Mouse (Mus musculus): ENCODE results near the gene Shisal2a. TPM values are rescaled to one million over a fixed set of nuclear protein-coding genes. Genes with fewer than 3 reads are reported as not detected.

The Shisal2a gene
- total and polyA plus RNA-seq, 3 experiments = not detected

DNA sequence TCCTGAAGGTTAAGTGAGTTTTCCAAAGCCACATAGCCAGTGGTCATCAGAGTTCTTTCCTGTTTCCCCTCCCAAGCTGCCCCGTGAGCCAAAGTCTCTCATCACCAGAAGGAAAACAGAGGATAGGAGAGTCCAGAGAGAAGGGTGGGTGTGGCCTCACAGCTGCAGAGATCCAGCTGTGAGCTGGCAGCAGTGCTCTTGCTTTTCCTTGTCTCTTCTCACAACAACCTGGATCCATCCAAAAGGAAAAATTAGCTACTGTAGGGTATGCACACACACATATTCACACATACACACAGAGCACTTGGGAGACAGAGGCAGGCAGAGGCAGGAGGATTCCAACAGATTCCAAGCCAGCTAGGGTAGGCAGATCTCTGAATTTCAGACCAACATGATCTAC lies 2.9 kb upstream of the Shisal2a start:
- Histone ChIP-seq H3K4me1 (ENCODE audit: insufficient read depth, low read depth, low read length) (peaks cover 11% of the 10 kb centered on the region), H3K27me3 (ENCODE audit: insufficient read depth, low read length) (peaks cover 46% of the 10 kb centered on the region), H3K9me3 (replicated peaks) (no peaks in the 10 kb centered on the region), H3K36me3 (replicated peaks) (no peaks in the 10 kb centered on the region), H3K4me3 (ENCODE audit: low read depth, low read length) (no peak overlapping the region)
- ATAC-seq (ENCODE audit: extremely low read depth, insufficient number of reproducible peaks, low FRiP score, poor library complexity, severe bottlenecking) = no peak
- TF ChIP-seq GATA2 (IDR thresholded peaks at IDR 0.05; ENCODE audit: borderline replicate concordance, low read depth, low read length) (no peak), POLR2AphosphoS5 (IDR thresholded peaks at IDR 0.05; ENCODE audit: insufficient replicate concordance, low read depth, low read length) (no peak), TAL1 (conservative IDR thresholded peaks at IDR 0.05; ENCODE audit: low read depth, low read length) (no peak), GATA1 (IDR thresholded peaks at IDR 0.05; ENCODE audit: borderline replicate concordance, low read length) (no peak), CTCF (IDR thresholded peaks at IDR 0.05; ENCODE audit: low read depth, low read length) (no peak)
- DNase-seq (ENCODE audit: low spot score) = no peak

DNA sequence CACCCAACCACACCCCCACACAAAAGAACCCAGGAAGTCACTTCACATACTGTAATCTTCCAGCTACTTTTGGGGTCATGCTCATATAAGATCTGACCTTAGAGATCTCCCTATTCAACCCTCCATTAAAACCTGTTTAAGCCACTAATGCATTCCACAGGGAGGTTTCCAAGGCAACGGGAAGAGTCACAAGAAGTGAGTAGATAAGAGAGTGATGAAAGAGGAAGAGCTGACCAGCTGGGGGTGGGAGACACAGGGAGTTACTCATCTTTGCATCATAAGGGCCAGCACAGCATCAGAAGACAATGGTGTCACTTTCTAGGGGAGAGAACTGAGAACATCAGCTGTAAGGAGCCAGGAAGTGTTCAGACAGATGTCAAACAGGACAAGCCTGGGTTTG lies 3.0 kb downstream of the Shisal2a start:
- DNase-seq (ENCODE audit: low spot score) = no peak
- TF ChIP-seq POLR2AphosphoS5 (IDR thresholded peaks at IDR 0.05; ENCODE audit: insufficient replicate concordance, low read depth, low read length) (no peak), GATA2 (IDR thresholded peaks at IDR 0.05; ENCODE audit: borderline replicate concordance, low read depth, low read length) (no peak), CTCF (IDR thresholded peaks at IDR 0.05; ENCODE audit: low read depth, low read length) (no peak), GATA1 (IDR thresholded peaks at IDR 0.05; ENCODE audit: borderline replicate concordance, low read length) (no peak), TAL1 (conservative IDR thresholded peaks at IDR 0.05; ENCODE audit: low read depth, low read length) (no peak)
- no peak overlapping the region for H3K4me3 ChIP-seq (ENCODE audit: low read depth, low read length)
- no peaks in the 10 kb centered on the region for H3K36me3 ChIP-seq (replicated peaks)
- ATAC-seq (ENCODE audit: extremely low read depth, insufficient number of reproducible peaks, low FRiP score, poor library complexity, severe bottlenecking) = no peak
- H3K4me1 ChIP-seq (ENCODE audit: insufficient read depth, low read depth, low read length) = peaks cover 7% of the 10 kb centered on the region; the same call in 1 of the 2 replicates
- no peaks in the 10 kb centered on the region for H3K9me3 ChIP-seq (replicated peaks)
- peaks cover 68% of the 10 kb centered on the region for H3K27me3 ChIP-seq (ENCODE audit: insufficient read depth, low read length)

DNA sequence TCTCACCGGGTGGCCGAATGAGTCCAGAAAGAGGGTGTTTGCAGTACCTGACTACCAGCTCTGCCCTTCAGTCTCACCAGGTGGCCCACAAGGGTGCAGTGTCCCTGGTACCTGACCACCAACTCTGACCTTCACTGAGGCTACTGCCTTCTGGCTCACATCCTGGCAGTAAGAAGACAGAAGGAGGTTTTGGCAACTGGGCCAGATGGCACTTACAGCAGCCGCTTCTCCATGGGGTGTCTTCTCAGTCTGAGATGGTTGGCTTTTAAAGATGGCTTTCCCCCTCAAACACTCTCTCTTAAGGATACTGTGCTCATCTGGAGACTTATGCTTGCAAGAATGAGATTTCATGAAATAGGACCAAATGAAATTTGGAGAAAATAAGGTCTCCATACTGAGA lies 3.7 kb downstream of the Shisal2a start:
- peaks cover 69% of the 10 kb centered on the region for H3K27me3 ChIP-seq (ENCODE audit: insufficient read depth, low read length)
- H3K4me1 ChIP-seq (ENCODE audit: insufficient read depth, low read depth, low read length) = peaks cover 7% of the 10 kb centered on the region; the same call in 1 of the 2 replicates
- no peak for DNase-seq (ENCODE audit: low spot score)
- no peaks in the 10 kb centered on the region for H3K36me3 ChIP-seq (replicated peaks)
- no peak overlapping the region for H3K4me3 ChIP-seq (ENCODE audit: low read depth, low read length)
- H3K9me3 ChIP-seq (replicated peaks) = no peaks in the 10 kb centered on the region
- no peak for ATAC-seq (ENCODE audit: extremely low read depth, insufficient number of reproducible peaks, low FRiP score, poor library complexity, severe bottlenecking)
- no peak for TF ChIP-seq TAL1 (conservative IDR thresholded peaks at IDR 0.05; ENCODE audit: low read depth, low read length)
- no peak for TF ChIP-seq GATA1 (IDR thresholded peaks at IDR 0.05; ENCODE audit: borderline replicate concordance, low read length)
- TF ChIP-seq CTCF (IDR thresholded peaks at IDR 0.05; ENCODE audit: low read depth, low read length) = no peak
- TF ChIP-seq GATA2 (IDR thresholded peaks at IDR 0.05; ENCODE audit: borderline replicate concordance, low read depth, low read length) = no peak
- no peak for TF ChIP-seq POLR2AphosphoS5 (IDR thresholded peaks at IDR 0.05; ENCODE audit: insufficient replicate concordance, low read depth, low read length)

DNA sequence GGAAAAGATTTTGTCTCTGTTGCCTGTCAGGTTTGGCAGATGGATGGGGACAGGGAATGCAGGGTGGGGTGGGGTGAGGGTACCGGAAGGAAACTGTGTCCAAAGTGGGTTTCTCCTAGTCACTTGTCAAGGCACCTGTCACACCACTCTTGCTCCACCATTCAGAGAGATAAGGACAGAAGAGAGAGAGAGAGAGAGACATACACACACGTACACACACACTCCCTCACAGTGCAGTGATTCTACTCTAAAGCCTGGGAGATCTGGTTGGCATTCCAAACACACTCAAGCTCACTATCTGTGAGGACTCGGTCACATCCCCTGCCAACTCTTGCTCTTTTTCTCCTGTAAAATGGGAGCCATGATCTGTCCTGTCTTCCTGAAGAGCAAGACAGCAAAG lies 11.0 kb downstream of the Shisal2a start:
- ATAC-seq (ENCODE audit: extremely low read depth, insufficient number of reproducible peaks, low FRiP score, poor library complexity, severe bottlenecking) (no peak), DNase-seq (ENCODE audit: low spot score) (no peak)
- Histone ChIP-seq H3K9me3 (replicated peaks) (no peaks in the 10 kb centered on the region), H3K4me1 (ENCODE audit: insufficient read depth, low read depth, low read length) (peaks cover 12% of the 10 kb centered on the region; the same call in 1 of the 2 replicates), H3K4me3 (ENCODE audit: low read depth, low read length) (no peak overlapping the region), H3K27me3 (ENCODE audit: insufficient read depth, low read length) (peaks cover 38% of the 10 kb centered on the region), H3K36me3 (replicated peaks) (no peaks in the 10 kb centered on the region)
- no peak for TF ChIP-seq CTCF (IDR thresholded peaks at IDR 0.05; ENCODE audit: low read depth, low read length)
- no peak for TF ChIP-seq TAL1 (conservative IDR thresholded peaks at IDR 0.05; ENCODE audit: low read depth, low read length)
- no peak for TF ChIP-seq POLR2AphosphoS5 (IDR thresholded peaks at IDR 0.05; ENCODE audit: insufficient replicate concordance, low read depth, low read length)
- TF ChIP-seq GATA1 (IDR thresholded peaks at IDR 0.05; ENCODE audit: borderline replicate concordance, low read length) = no peak
- no peak for TF ChIP-seq GATA2 (IDR thresholded peaks at IDR 0.05; ENCODE audit: borderline replicate concordance, low read depth, low read length)

DNA sequence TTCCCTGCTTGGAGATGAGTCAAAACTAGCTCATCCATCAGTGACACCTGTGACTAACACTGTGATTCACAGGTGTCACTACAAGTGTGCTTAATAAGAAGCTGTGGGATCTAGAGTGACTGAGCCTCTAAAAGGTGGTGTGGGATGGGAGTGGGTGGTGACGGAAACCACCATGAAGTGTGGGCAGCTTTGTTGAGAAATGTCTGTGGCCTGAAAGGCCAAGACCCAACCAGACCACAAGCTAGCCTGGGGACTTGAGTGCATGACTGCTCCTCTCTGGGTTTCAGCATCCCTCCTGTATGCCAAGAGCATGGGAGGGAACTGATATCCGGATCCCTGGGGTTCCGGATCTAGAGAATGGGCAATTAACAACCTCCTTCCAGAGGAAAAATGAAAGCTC lies 11.7 kb downstream of the Shisal2a start:
- H3K9me3 ChIP-seq (replicated peaks) = no peaks in the 10 kb centered on the region
- H3K4me3 ChIP-seq (ENCODE audit: low read depth, low read length) = no peak overlapping the region
- H3K4me1 ChIP-seq (ENCODE audit: insufficient read depth, low read depth, low read length) = peaks cover 12% of the 10 kb centered on the region; the same call in 1 of the 2 replicates
- ATAC-seq (ENCODE audit: extremely low read depth, insufficient number of reproducible peaks, low FRiP score, poor library complexity, severe bottlenecking) = no peak
- TF ChIP-seq CTCF (IDR thresholded peaks at IDR 0.05; ENCODE audit: low read depth, low read length) (no peak), GATA2 (IDR thresholded peaks at IDR 0.05; ENCODE audit: borderline replicate concordance, low read depth, low read length) (no peak), TAL1 (conservative IDR thresholded peaks at IDR 0.05; ENCODE audit: low read depth, low read length) (no peak), POLR2AphosphoS5 (IDR thresholded peaks at IDR 0.05; ENCODE audit: insufficient replicate concordance, low read depth, low read length) (no peak), GATA1 (IDR thresholded peaks at IDR 0.05; ENCODE audit: borderline replicate concordance, low read length) (no peak)
- no peak for DNase-seq (ENCODE audit: low spot score)
- peaks cover 39% of the 10 kb centered on the region for H3K27me3 ChIP-seq (ENCODE audit: insufficient read depth, low read length)
- no peaks in the 10 kb centered on the region for H3K36me3 ChIP-seq (replicated peaks)

DNA sequence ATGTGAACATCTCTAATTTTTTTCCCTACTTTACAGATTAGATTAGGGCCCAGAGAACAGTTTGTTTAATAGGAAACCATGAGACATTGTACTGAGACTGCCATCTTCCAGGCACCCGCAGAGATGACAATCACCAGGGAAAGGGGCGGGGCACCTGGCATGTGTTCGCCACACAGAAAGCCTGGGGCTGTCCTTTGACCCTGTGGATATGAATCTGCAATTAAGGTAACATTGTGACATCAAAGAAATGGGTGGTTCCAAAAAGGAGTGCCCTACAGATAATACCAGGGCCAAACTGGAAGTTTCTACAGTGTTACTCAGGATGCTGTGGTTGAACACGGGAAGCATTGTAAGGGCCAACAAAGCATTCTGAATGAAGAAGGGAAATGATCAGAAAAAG lies 12.7 kb downstream of the Shisal2a start:
- Histone ChIP-seq H3K4me3 (ENCODE audit: low read depth, low read length) (no peak overlapping the region), H3K27me3 (ENCODE audit: insufficient read depth, low read length) (peaks cover 33% of the 10 kb centered on the region), H3K9me3 (replicated peaks) (no peaks in the 10 kb centered on the region), H3K36me3 (replicated peaks) (no peaks in the 10 kb centered on the region), H3K4me1 (ENCODE audit: insufficient read depth, low read depth, low read length) (peaks cover 9% of the 10 kb centered on the region; the same call in 1 of the 2 replicates)
- ATAC-seq (ENCODE audit: extremely low read depth, insufficient number of reproducible peaks, low FRiP score, poor library complexity, severe bottlenecking) = no peak
- no peak for DNase-seq (ENCODE audit: low spot score)
- no peak for TF ChIP-seq GATA2 (IDR thresholded peaks at IDR 0.05; ENCODE audit: borderline replicate concordance, low read depth, low read length)
- no peak for TF ChIP-seq TAL1 (conservative IDR thresholded peaks at IDR 0.05; ENCODE audit: low read depth, low read length)
- no peak for TF ChIP-seq POLR2AphosphoS5 (IDR thresholded peaks at IDR 0.05; ENCODE audit: insufficient replicate concordance, low read depth, low read length)
- TF ChIP-seq GATA1 (IDR thresholded peaks at IDR 0.05; ENCODE audit: borderline replicate concordance, low read length) = no peak
- no peak for TF ChIP-seq CTCF (IDR thresholded peaks at IDR 0.05; ENCODE audit: low read depth, low read length)

All from G1E (cell line).